Mouse (Mus musculus) spleen, adult 2 months (tissue): ENCODE measurements around the gene Mesp1. TPM values are rescaled to one million over a fixed set of nuclear protein-coding genes. Genes with fewer than 3 reads are reported as not detected.

Experiments
- DNase-seq, 2 experiments: peaks; one replicate each; pipeline versions ENCODE4 v3.0.0 to v3.0.0-alpha.2; 2012 to 2021; ENCODE audit warnings: low spot score in 2 of 2, low read depth in 1 of 2
- H3K27ac ChIP-seq: fragments of 200-500 bp; 2 replicates; pipeline ENCODE4 v1.5.1; 2012; ENCODE audit warnings: low read length, inconsistent platforms; ENCODE audit not compliant: insufficient read depth
- H3K27me3 ChIP-seq: fragments of 200-500 bp; 2 replicates; pipeline ENCODE4 v1.6.1; 2012; ENCODE audit warnings: mild to moderate bottlenecking, moderate library complexity, low read length, inconsistent platforms; ENCODE audit not compliant: control insufficient read depth, insufficient read depth
- H3K36me3 ChIP-seq: fragments of 200-500 bp; 2 replicates; pipeline ENCODE4 v1.6.1; 2012; ENCODE audit warnings: mild to moderate bottlenecking, low read length, inconsistent platforms; ENCODE audit not compliant: control insufficient read depth, insufficient read depth
- H3K4me1 ChIP-seq: fragments of 200-500 bp; 2 replicates; pipeline ENCODE4 v1.6.1; 2011; ENCODE audit warnings: inconsistent platforms; ENCODE audit not compliant: control insufficient read depth, insufficient read depth, insufficient read length
- H3K4me3 ChIP-seq: fragments of 200-500 bp; 2 replicates; pipeline ENCODE4 v1.5.1; 2011; ENCODE audit warnings: mild to moderate bottlenecking, inconsistent platforms; ENCODE audit not compliant: insufficient read depth, insufficient read length; ENCODE audit errors: extremely low read depth
- CTCF ChIP-seq: fragments of 200-500 bp; IDR thresholded peaks from 2 replicates; pipeline ENCODE4 v1.5.1; 2011; ENCODE audit warnings: mild to moderate bottlenecking, inconsistent platforms; ENCODE audit not compliant: insufficient read depth, insufficient read length, insufficient replicate concordance; ENCODE audit errors: extremely low read depth
- POLR2A ChIP-seq: fragments of 200-500 bp; IDR thresholded peaks from 2 replicates; pipeline ENCODE4 v1.6.1; 2011; ENCODE audit warnings: low read depth, low read length, inconsistent platforms
- WGBS: fragments of 180-500 bp; shearing (Covaris S2); methylation state at CpG from one replicate; pipeline ENCODE4 v1.1.7; 2018; 5-methylcytosine and 5-hydroxymethylcytosine counted together
- polyA plus RNA-seq: library from polyadenylated mRNA; depleted of rRNA; stranded (reverse); fragments of >200 nt; gene quantifications from 2 replicates; pipeline ENCODE4 v1.2.3, GENCODE M21; 2012

The Mesp1 gene
- polyA plus RNA-seq, 1 experiment, result not detected

DNA sequence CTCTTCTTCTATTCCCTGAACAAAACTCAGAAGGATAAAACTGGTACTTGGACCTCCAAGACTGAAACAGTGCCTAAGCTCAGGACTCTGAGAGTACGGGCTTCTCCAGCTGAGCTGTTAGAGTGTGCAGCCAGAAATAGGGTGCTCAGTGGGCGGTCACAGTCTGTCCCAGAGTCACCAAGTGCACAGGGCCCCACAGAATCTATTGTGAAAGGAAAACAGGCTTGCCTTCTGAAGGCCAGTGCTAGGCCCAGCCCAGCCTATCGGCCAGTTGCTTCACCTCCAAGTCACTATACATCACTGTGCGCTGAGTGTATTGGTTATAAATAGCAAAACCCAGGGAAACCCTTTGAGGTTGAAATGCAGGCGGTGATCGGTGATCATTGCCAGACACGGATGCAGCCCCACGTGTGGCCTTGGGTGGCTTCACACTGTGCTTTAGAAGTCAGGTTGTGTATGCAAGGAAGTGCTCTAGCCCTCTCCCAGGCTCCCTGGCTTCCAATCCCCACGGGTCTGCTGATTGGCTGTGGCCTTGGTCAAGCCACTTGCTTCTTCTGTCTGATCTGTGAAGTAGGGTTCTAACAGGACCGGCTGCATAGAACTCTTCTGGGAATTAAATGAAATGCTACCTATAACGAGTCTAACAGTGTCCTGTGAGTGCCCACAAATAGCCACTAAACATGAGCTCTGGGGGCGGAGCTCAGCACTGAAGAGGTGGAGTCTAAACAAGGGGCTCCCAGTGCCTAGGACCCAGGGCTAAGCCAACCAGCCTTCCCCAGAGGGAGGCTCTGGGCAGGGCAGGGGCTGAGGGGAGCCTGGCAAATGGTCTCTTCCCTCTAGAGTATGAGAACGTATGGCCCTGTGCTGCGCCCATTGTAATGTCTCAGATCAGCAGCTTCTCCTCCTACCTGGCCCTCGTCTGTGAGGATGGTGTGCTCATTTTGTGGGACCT is 21.8 kb downstream of the Mesp1 start:
- no peak overlapping the region for H3K27ac ChIP-seq
- no peak overlapping the region for H3K4me3 ChIP-seq
- H3K36me3 ChIP-seq, result no peaks in the 10 kb centered on the region
- no peak for DNase-seq
- TF ChIP-seq POLR2A (no peak), CTCF (no peak)
- H3K27me3 ChIP-seq, result no peaks in the 10 kb centered on the region
- H3K4me1 ChIP-seq, result no peaks in the 10 kb centered on the region
- WGBS, result 79% methylated on average over 15 of the region's 15 CpGs

DNA sequence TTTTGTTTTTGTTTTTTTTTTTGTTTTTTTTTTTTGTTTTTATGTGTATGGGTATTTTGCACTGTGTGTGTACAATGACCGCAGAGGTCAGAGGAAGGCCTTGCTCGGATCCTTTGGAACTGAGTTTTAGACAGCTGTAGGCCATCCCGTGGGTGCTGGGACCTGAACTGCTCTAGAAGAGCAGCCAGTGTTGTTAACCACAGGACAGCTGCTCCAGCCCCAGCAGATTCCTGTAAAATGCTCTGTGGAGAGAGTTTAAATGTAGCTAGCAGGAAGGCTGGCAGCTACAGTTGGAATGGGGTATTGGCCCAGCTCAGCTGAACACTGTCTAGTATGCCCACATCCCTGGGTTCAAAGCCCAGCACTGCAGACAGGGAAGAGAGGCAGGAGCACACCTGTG is 23.9 kb downstream of the Mesp1 start:
- TF ChIP-seq POLR2A (no peak), CTCF (no peak)
- Histone ChIP-seq H3K36me3 (no peaks in the 10 kb centered on the region), H3K27ac (no peak overlapping the region), H3K27me3 (no peaks in the 10 kb centered on the region), H3K4me3 (no peak overlapping the region), H3K4me1 (no peaks in the 10 kb centered on the region)
- WGBS, result 79% methylated on average over 3 of the region's 3 CpGs
- no peak for DNase-seq

DNA sequence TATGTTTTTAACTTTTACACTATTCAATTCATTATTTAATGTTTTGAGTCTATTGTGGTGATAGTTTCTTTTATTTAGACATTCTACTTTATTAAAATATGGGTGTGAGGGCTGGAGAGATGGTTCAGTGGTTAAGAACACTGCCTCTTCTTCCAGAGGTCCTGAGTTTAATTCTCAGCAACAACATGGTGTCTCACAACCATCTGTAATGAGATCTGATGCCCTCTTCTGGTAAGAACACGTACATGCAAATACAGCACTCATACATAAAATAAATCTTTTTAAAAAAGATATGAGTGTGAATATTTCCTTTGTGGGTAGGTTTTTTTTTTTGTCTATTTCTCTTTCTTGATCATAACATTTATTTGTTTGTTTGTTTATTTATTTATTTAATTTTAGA is 27.6 kb downstream of the Mesp1 start:
- Histone ChIP-seq H3K4me1 (no peaks in the 10 kb centered on the region), H3K4me3 (no peak overlapping the region), H3K36me3 (no peaks in the 10 kb centered on the region), H3K27me3 (no peaks in the 10 kb centered on the region), H3K27ac (no peak overlapping the region)
- no peak for DNase-seq
- WGBS, result 50% methylated on average over 1 of the region's 1 CpGs
- no peak for TF ChIP-seq POLR2A
- no peak for TF ChIP-seq CTCF

DNA sequence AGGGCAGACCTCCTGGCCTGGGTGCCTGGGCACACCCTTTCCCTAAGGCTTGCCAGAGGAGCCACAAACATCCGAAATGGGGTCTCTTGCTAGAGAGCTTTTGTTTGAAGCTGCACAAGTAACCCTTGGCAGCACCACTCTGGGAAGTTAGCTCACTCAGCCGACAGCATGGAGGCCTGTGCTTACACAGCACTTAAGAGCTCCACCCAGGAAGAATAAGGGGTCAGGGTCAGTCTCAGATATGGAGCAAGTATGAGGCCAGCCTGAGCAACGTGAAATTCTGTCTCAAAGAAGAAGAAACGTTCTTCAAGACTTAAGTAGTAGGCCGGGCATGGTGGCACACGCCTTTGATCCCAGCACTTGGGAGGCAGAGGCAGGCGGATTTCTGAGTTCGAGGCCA is 31.5 kb downstream of the Mesp1 start:
- TF ChIP-seq POLR2A (no peak), CTCF (no peak)
- Histone ChIP-seq H3K27me3 (no peaks in the 10 kb centered on the region), H3K4me3 (no peak overlapping the region), H3K27ac (no peak overlapping the region), H3K4me1 (no peaks in the 10 kb centered on the region), H3K36me3 (no peaks in the 10 kb centered on the region)
- 76% methylated on average over 8 of the region's 8 CpGs for whole genome bisulfite sequencing
- no peak for DNase-seq

DNA sequence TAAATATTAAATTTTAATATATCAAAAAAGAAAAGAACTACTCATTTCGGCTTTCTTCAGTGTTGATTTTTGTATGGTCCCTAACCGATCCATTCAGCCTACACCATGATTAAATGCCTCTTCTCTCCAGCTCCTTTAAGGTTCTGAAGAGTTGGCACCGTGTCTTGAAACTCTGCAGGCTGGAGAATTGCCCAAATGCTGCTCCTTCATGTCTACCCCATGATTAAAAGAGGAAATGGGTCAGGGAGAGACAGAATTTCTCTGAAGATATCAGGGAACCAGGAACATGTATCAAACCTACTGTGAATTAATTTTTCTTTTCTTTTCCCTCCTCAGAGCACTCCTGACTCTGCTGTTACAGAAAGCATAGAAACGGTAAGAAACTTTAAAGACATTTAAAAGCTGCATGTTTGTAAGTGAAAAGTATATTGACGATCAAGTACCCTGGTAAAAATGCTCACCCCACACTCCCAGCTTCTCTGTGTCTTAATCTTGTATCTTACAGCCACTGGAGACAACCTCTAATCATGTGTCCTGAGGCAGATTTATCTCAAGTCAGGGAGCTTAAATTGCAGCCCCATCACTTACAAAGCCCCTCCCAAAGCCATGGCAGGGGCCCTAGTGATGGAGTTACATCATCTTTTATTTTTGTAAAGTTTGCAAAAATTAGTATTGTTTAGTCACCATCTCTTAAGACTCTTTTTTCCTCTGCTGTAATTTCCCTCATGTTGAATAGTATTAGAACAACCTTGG is 32.3 kb downstream of the Mesp1 start:
- no peak overlapping the region for H3K27ac ChIP-seq
- H3K4me1 ChIP-seq, result no peaks in the 10 kb centered on the region
- H3K27me3 ChIP-seq, result no peaks in the 10 kb centered on the region
- DNase-seq, result no peak
- TF ChIP-seq CTCF (no peak), POLR2A (no peak)
- 62% methylated on average over 5 of the region's 5 CpGs for WGBS
- H3K4me3 ChIP-seq, result no peak overlapping the region
- no peaks in the 10 kb centered on the region for H3K36me3 ChIP-seq

DNA sequence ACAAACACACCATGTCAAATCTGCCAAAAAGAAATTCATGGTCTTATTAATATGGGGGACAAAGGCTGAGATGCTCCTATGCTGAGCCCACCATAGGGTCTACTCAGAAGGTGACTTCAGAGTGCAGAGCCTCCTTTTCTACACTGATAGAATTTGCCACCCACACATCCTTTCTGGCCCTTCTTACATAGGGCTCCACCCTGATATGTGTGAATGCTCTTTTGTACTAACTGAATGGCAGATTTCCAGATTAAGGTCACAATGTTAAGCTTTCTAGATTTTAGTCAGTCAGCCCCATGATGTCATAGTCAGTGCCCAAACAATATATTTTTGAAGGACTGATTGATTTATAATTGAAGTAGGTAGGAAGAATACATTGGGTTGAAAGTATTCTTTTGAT is 33.8 kb downstream of the Mesp1 start:
- no peaks in the 10 kb centered on the region for H3K36me3 ChIP-seq
- H3K27me3 ChIP-seq, result no peaks in the 10 kb centered on the region
- no peak for DNase-seq
- no peak overlapping the region for H3K4me3 ChIP-seq
- H3K4me1 ChIP-seq, result no peaks in the 10 kb centered on the region
- H3K27ac ChIP-seq, result no peak overlapping the region
- no peak for TF ChIP-seq POLR2A
- no peak for TF ChIP-seq CTCF
